Comparison of ENCODE assay signal across 8 mouse cellular contexts in genomic region chr7:25077414-25077755, GRCm38 (mm10). TPM values are rescaled to one million over a fixed set of nuclear protein-coding genes. Genes with fewer than 3 reads are reported as not detected.
DNase-seq lines count a peak whose midpoint lies in the region; ATAC-seq lines count a peak whose summit lies in the region.

No protein-coding gene starts in this region.

- H3K27ac ChIP-seq in heart, embryonic 11.5 days (ENCODE audit: low read depth, low read length), result peak overlapping the region; percentile 79
- H3K27ac ChIP-seq in forebrain, embryonic 11.5 days (ENCODE audit: low read depth, low read length), result peak overlapping the region; percentile 94
- H3K27ac ChIP-seq in liver, embryonic 12.5 days, result peak overlapping the region; percentile 91

- H3K9me3 ChIP-seq in heart, embryonic 11.5 days (replicated peaks; ENCODE audit: control insufficient read depth, low read length), result no peaks in the 10 kb centered on the region
- no peaks in the 10 kb centered on the region for H3K9me3 ChIP-seq in forebrain, embryonic 11.5 days (ENCODE audit: control insufficient read depth, low read length)
- no peaks in the 10 kb centered on the region for H3K9me3 ChIP-seq in liver, embryonic 12.5 days (replicated peaks)

- peak; percentile 44 for ATAC-seq in heart, embryonic 11.5 days (replicated peaks; ENCODE audit: insufficient number of reproducible peaks, low FRiP score, low TSS enrichment)
- ATAC-seq in CD4-positive, CD25-positive, alpha-beta regulatory T cell, adult 4 months, result peak; percentile 7
- ATAC-seq in forebrain, embryonic 11.5 days (replicated peaks; ENCODE audit: low FRiP score), result peak; percentile 54; the same call in 1 of the 2 replicates
- ATAC-seq in liver, embryonic 12.5 days, result no peak

- H3K9ac ChIP-seq in heart, embryonic 11.5 days (ENCODE audit: low read depth, low read length), result peak overlapping the region; percentile 82
- peak overlapping the region; percentile 91 for H3K9ac ChIP-seq in forebrain, embryonic 11.5 days (ENCODE audit: low read length)
- peak overlapping the region; percentile 99 for H3K9ac ChIP-seq in liver, embryonic 12.5 days

- H3K4me3 ChIP-seq in heart, embryonic 11.5 days (ENCODE audit: low read depth, low read length), result peak overlapping the region; percentile 71
- H3K4me3 ChIP-seq in forebrain, embryonic 11.5 days (ENCODE audit: low read depth, low read length), result peak overlapping the region; percentile 94
- peak overlapping the region; percentile 98 for H3K4me3 ChIP-seq in liver, embryonic 12.5 days

- H3K27me3 ChIP-seq in heart, embryonic 11.5 days (ENCODE audit: control insufficient read depth, insufficient read depth, low read length), result no peaks in the 10 kb centered on the region
- no peaks in the 10 kb centered on the region for H3K27me3 ChIP-seq in forebrain, embryonic 11.5 days (ENCODE audit: control insufficient read depth, insufficient read depth, low read length)
- H3K27me3 ChIP-seq in liver, embryonic 12.5 days (replicated peaks), result no peaks in the 10 kb centered on the region; the same call in 1 of the 2 replicates

- peaks cover 25% of the 10 kb centered on the region for H3K4me1 ChIP-seq in heart, embryonic 11.5 days (ENCODE audit: control insufficient read depth, insufficient read depth, low read length)
- H3K4me1 ChIP-seq in forebrain, embryonic 11.5 days (replicated peaks; ENCODE audit: control insufficient read depth, insufficient read depth, low read length), result peaks cover 21% of the 10 kb centered on the region
- H3K4me1 ChIP-seq in liver, embryonic 12.5 days, result peaks cover 62% of the 10 kb centered on the region

- peak overlapping the region; percentile 90 for H3K4me2 ChIP-seq in heart, embryonic 11.5 days
- peak overlapping the region; percentile 85 for H3K4me2 ChIP-seq in forebrain, embryonic 11.5 days (ENCODE audit: low read depth, low read length, severe bottlenecking)
- H3K4me2 ChIP-seq in liver, embryonic 12.5 days, result peak overlapping the region; percentile 71

- H3K36me3 ChIP-seq in heart, embryonic 11.5 days (ENCODE audit: control insufficient read depth, insufficient read depth, low read length), result peaks cover 29% of the 10 kb centered on the region
- peaks cover 10% of the 10 kb centered on the region for H3K36me3 ChIP-seq in forebrain, embryonic 11.5 days (ENCODE audit: control insufficient read depth, insufficient read depth, low read length)
- peaks cover 33% of the 10 kb centered on the region for H3K36me3 ChIP-seq in liver, embryonic 12.5 days

- DNase-seq in heart, adult 9 months (ENCODE audit: low spot score in 2 of 2), result no peak
- DNase-seq in forebrain, embryonic 11.5 days (ENCODE audit: low spot score), result no peak
- no peak for DNase-seq in c-Kit-positive CD71-positive TER-119-positive erythroid progenitor cells, embryonic 14.5 days (ENCODE audit: low spot score)
- no peak for DNase-seq in right cerebral cortex, postnatal 25 days
- no peak for DNase-seq in layer of hippocampus, postnatal 36 days

- WGBS in heart, embryonic 11.5 days (ENCODE audit: insufficient replicate concordance), result 0% methylated on average over 25 of the region's 33 CpGs
- 1% methylated on average over 33 of the region's 33 CpGs for WGBS in forebrain, embryonic 11.5 days
- WGBS in liver, embryonic 12.5 days (ENCODE audit: insufficient replicate concordance), result under 1% methylated on average over 32 of the region's 33 CpGs

RNA-seq across cellular contexts. Expression of gene Zfp574, which starts 5.0 kb away (rescaled TPM):
- 14.9 and 15.7 TPM in 2 replicates for polyA plus RNA-seq in heart, embryonic 11.5 days (2014; fragmentation: Nextera tagmentation; extraction: Ambion mirVana)
- polyA plus RNA-seq in CD4-positive, CD25-positive, alpha-beta regulatory T cell, adult 4 months (2017; shearing (Covaris generic)), result 10 to 100 TPM; 11.3 to 15.1 TPM
- 34.3 and 38.3 TPM in 2 replicates for polyA plus RNA-seq in forebrain, embryonic 11.5 days (2014; fragmentation: Nextera tagmentation; extraction: Ambion mirVana)
- polyA plus RNA-seq in liver, embryonic 12.5 days (2016; fragmentation: Nextera tagmentation; extraction: Ambion mirVana), result 14.4 and 15.7 TPM in 2 replicates
- 10 to 100 TPM; 28.4 to 30.0 TPM for total RNA-seq in layer of hippocampus, postnatal 36 days (2021)

RNA-seq across cellular contexts. Expression of gene Grik5, which starts 5.2 kb away (rescaled TPM):
- 5.7 and 8.1 TPM in 2 replicates for polyA plus RNA-seq in heart, embryonic 11.5 days (2014; fragmentation: Nextera tagmentation; extraction: Ambion mirVana)
- polyA plus RNA-seq in CD4-positive, CD25-positive, alpha-beta regulatory T cell, adult 4 months (2017; shearing (Covaris generic)), result 1 to 10 TPM; 4.1 to 4.5 TPM
- 13.6 and 14.0 TPM in 2 replicates for polyA plus RNA-seq in forebrain, embryonic 11.5 days (2014; fragmentation: Nextera tagmentation; extraction: Ambion mirVana)
- polyA plus RNA-seq in liver, embryonic 12.5 days (2016; fragmentation: Nextera tagmentation; extraction: Ambion mirVana), result 2.5 and 3.0 TPM in 2 replicates
- total RNA-seq in layer of hippocampus, postnatal 36 days (2021), result 100 to 1,000 TPM; 234 to 242 TPM
